Mouse (Mus musculus): ENCODE measurements around the gene Hspb7.

Hspb7 gene

GRCm38 (mm10) chr4:141451251-141451650, 30.7 kb downstream of the Hspb7 start:
- DNase-seq: no peak

GRCm38 (mm10) chr4:141451916-141452450, 31.4 kb downstream of the Hspb7 start:
- no peak for DNase-seq

GRCm38 (mm10) chr4:141454581-141455350, 34.2 kb downstream of the Hspb7 start:
- no peak for DNase-seq

- no peak for DNase-seq
Observed at GRCm38 (mm10) chr4:141455526-141455925, 34.9 kb downstream of the Hspb7 start.

GRCm38 (mm10) chr4:141456193-141456938, 35.8 kb downstream of the Hspb7 start:
- DNase-seq: no peak

- DNase-seq: peak; percentile 53
Observed at GRCm38 (mm10) chr4:141458236-141458635, 37.7 kb downstream of the Hspb7 start.

GRCm38 (mm10) chr4:141458888-141459287, 38.3 kb downstream of the Hspb7 start:
- DNase-seq: no peak

GRCm38 (mm10) chr4:141459766-141460165, 39.2 kb downstream of the Hspb7 start:
- DNase-seq: no peak

- no peak for DNase-seq
Observed at GRCm38 (mm10) chr4:141460481-141460880, 39.9 kb downstream of the Hspb7 start.

GRCm38 (mm10) chr4:141461088-141461487, 40.5 kb downstream of the Hspb7 start:
- DNase-seq: no peak

GRCm38 (mm10) chr4:141461576-141461975, 41.0 kb downstream of the Hspb7 start:
- no peak for DNase-seq

GRCm38 (mm10) chr4:141463472-141463871, 42.9 kb downstream of the Hspb7 start:
- no peak for DNase-seq

- DNase-seq: no peak
Observed at GRCm38 (mm10) chr4:141464722-141465121, 44.1 kb downstream of the Hspb7 start.

GRCm38 (mm10) chr4:141465512-141466288, 45.1 kb downstream of the Hspb7 start:
- DNase-seq: no peak

- DNase-seq: no peak
Observed at GRCm38 (mm10) chr4:141466289-141466795, 45.8 kb downstream of the Hspb7 start.

GRCm38 (mm10) chr4:141466844-141467580, 46.4 kb downstream of the Hspb7 start:
- DNase-seq: no peak

- DNase-seq: no peak
Observed at GRCm38 (mm10) chr4:141467581-141467927, 47.0 kb downstream of the Hspb7 start.

- no peak for DNase-seq
Observed at GRCm38 (mm10) chr4:141468576-141468975, 48.0 kb downstream of the Hspb7 start.

GRCm38 (mm10) chr4:141469343-141469742, 48.8 kb downstream of the Hspb7 start:
- no peak for DNase-seq

GRCm38 (mm10) chr4:141471491-141471890, 50.9 kb downstream of the Hspb7 start:
- DNase-seq: no peak

GRCm38 (mm10) chr4:141472641-141473321, 52.2 kb downstream of the Hspb7 start:
- DNase-seq: peak; percentile 28

- DNase-seq: no peak
Observed at GRCm38 (mm10) chr4:141474431-141474830, 53.9 kb downstream of the Hspb7 start.

All from embryo, embryonic 11 days (tissue).